Mouse (Mus musculus): ENCODE data around the gene Zw10.

DNA sequence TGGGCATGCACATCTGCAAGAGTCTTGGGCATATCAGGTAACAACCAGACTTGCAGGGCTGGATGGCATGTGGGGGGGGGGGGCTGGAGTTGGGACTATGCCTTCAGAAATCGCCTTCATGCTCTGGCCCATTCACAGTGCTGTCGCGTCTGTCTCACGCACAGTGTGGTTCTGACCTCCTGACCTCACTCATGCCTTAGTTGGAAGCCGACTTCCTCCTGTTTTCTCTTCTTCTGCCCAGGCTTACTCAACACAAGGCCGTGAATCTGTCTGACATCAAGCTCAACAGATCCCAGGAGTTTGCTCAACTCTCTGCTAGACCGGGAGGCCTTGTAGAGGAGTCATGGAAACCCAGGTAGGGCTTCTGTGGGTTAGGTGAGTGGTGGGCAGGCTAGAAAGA is 53.7 kb downstream of the Zw10 start:
- TF ChIP-seq CTCF (IDR thresholded peaks at IDR 0.05 in 2 of 3, conservative IDR thresholded peaks at IDR 0.05 in 1 of 3; ENCODE audit: control insufficient read depth in 1 of 3, insufficient read depth in 1 of 3, low read depth in 2 of 3, low read length in 3 of 3, poor library complexity in 1 of 3, severe bottlenecking in 1 of 3) (no peak), USF2 (IDR thresholded peaks at IDR 0.05; ENCODE audit: borderline replicate concordance in 1 of 2, insufficient read depth in 1 of 2, low read depth in 1 of 2, low read length in 2 of 2) (no peak), POLR2A (IDR thresholded peaks at IDR 0.05; ENCODE audit: control insufficient read depth in 1 of 2, insufficient read depth in 1 of 2, low read depth in 1 of 2, low read length in 2 of 2, poor library complexity in 1 of 2) (no peak), USF1 (IDR thresholded peaks at IDR 0.05; ENCODE audit: low read depth, low read length) (no peak)
